Mouse (Mus musculus): Measurements from ENCODE around the gene Rps10.
A peak's percentile ranks its signal among the peaks of the same experiment; 100 is the strongest.
"Not testable (repeated sequence)": the region's sequence is repeated elsewhere in the genome, so short reads cannot be mapped to it uniquely, and the experiment has no call there.

The Rps10 gene

GRCm38 (mm10) chr17:27644572-27644971 lies 8.1 kb upstream of the Rps10 start:
- DNase-seq (ENCODE audit: low spot score in 2 of 2) = no peak

- DNase-seq (ENCODE audit: low spot score in 2 of 2) = no peak
Observed at GRCm38 (mm10) chr17:27643756-27644155, 7.3 kb upstream of the Rps10 start.

- DNase-seq (ENCODE audit: low spot score in 2 of 2) = no peak
Observed at GRCm38 (mm10) chr17:27643101-27643500, 6.6 kb upstream of the Rps10 start.

- DNase-seq (ENCODE audit: low spot score in 2 of 2) = no peak
Observed at GRCm38 (mm10) chr17:27642491-27643062, 6.1 kb upstream of the Rps10 start.

- DNase-seq (ENCODE audit: low spot score in 2 of 2) = not testable (repeated sequence)
Observed at GRCm38 (mm10) chr17:27639851-27640250, 3.4 kb upstream of the Rps10 start.

GRCm38 (mm10) chr17:27638921-27639332 lies 2.5 kb upstream of the Rps10 start:
- DNase-seq (ENCODE audit: low spot score in 2 of 2) = peak in 1 of 2 experiments; percentile 20

GRCm38 (mm10) chr17:27637333-27637732 lies 864 bp upstream of the Rps10 start:
- DNase-seq (ENCODE audit: low spot score in 2 of 2) = no peak

- DNase-seq (ENCODE audit: low spot score in 2 of 2) = not testable (repeated sequence)
Observed at GRCm38 (mm10) chr17:27635575-27635903, 930 bp downstream of the Rps10 start.

GRCm38 (mm10) chr17:27634871-27635574 lies 1.4 kb downstream of the Rps10 start, which contains the start of gene RPS10-NUDT3:
RPS10-NUDT3 (minus strand) TSS chr17:27635222.
- peak; percentile 79 to 84 for DNase-seq (ENCODE audit: low spot score in 2 of 2)

- peak; percentile 58 to 75 for DNase-seq (ENCODE audit: low spot score in 2 of 2)
Observed at GRCm38 (mm10) chr17:27629249-27630020, 7.0 kb downstream of the Rps10 start.

GRCm38 (mm10) chr17:27628376-27628775 lies 8.1 kb downstream of the Rps10 start:
- DNase-seq (ENCODE audit: low spot score in 2 of 2) = no peak

GRCm38 (mm10) chr17:27627451-27627850 lies 9.0 kb downstream of the Rps10 start:
- no peak for DNase-seq (ENCODE audit: low spot score in 2 of 2)

GRCm38 (mm10) chr17:27626681-27627080 lies 9.8 kb downstream of the Rps10 start:
- no peak for DNase-seq (ENCODE audit: low spot score in 2 of 2)

- DNase-seq (ENCODE audit: low spot score in 2 of 2) = no peak
Observed at GRCm38 (mm10) chr17:27625455-27626251, 10.8 kb downstream of the Rps10 start.

GRCm38 (mm10) chr17:27623360-27624326 lies 12.8 kb downstream of the Rps10 start, which contains the start of gene Nudt3:
Nudt3 (minus strand) TSS chr17:27623495.
- DNase-seq (ENCODE audit: low spot score in 2 of 2) = peak; percentile 76 to 86

- DNase-seq (ENCODE audit: low spot score in 2 of 2) = peak; percentile 15 to 40
Observed at GRCm38 (mm10) chr17:27622611-27623359, 13.7 kb downstream of the Rps10 start.

- peak in 1 of 2 experiments; percentile 11 for DNase-seq (ENCODE audit: low spot score in 2 of 2)
Observed at GRCm38 (mm10) chr17:27621705-27622531, 14.6 kb downstream of the Rps10 start.

GRCm38 (mm10) chr17:27621161-27621560 lies 15.3 kb downstream of the Rps10 start:
- no peak for DNase-seq (ENCODE audit: low spot score in 2 of 2)

- no peak for DNase-seq (ENCODE audit: low spot score in 2 of 2)
Observed at GRCm38 (mm10) chr17:27615388-27615787, 21.1 kb downstream of the Rps10 start.
